Mouse (Mus musculus) MEL (cell line): ENCODE measurements around the gene Grin3b. TPM values are rescaled to one million over a fixed set of nuclear protein-coding genes. Genes with fewer than 3 reads are reported as not detected.

Experiments
- DNase-seq: peaks from one replicate; pipeline ENCODE4 v3.0.0; 2011; ENCODE audit warnings: low read depth, low spot score
- H3K27ac ChIP-seq: 2 replicates; pipeline ENCODE4 v1.5.1; 2012; ENCODE audit warnings: low read depth, mild to moderate bottlenecking, control low read depth, low read length, moderate library complexity; ENCODE audit not compliant: control insufficient read depth
- H3K27me3 ChIP-seq, 2 experiments: fragments of 150-350 bp in 1 of 2; sonication (generic) in 1 of 2; 2 replicates each; pipeline ENCODE4 v1.6.1; 2012; ENCODE audit warnings: low read length in 2 of 2, mild to moderate bottlenecking in 2 of 2, improper control_type of control experiment in 1 of 2, moderate library complexity in 1 of 2; ENCODE audit not compliant: insufficient read depth in 2 of 2, control insufficient read depth in 1 of 2
- H3K36me3 ChIP-seq, 2 experiments: 2 replicates each; pipeline ENCODE4 v1.6.1; 2012 to 2014; ENCODE audit warnings: low read length in 2 of 2, improper control_type of control experiment in 1 of 2, inconsistent platforms in 1 of 2, mild to moderate bottlenecking in 1 of 2; ENCODE audit not compliant: insufficient read depth in 2 of 2, control insufficient read depth in 1 of 2
- H3K4me1 ChIP-seq, 2 experiments: fragments of 150-350 bp in 1 of 2; sonication (generic) in 1 of 2; 2 replicates each; pipeline ENCODE4 v1.6.1; 2012; ENCODE audit warnings: low read length in 2 of 2, improper control_type of control experiment in 1 of 2, mild to moderate bottlenecking in 1 of 2; ENCODE audit not compliant: insufficient read depth in 2 of 2, control insufficient read depth in 1 of 2
- H3K4me3 ChIP-seq, 2 experiments: fragments of 150-350 bp in 1 of 2; sonication (generic) in 1 of 2; 2 replicates each; pipeline ENCODE4 v1.5.1; 2012; ENCODE audit warnings: low read depth in 2 of 2, low read length in 2 of 2, mild to moderate bottlenecking in 2 of 2, moderate library complexity in 2 of 2, control low read depth in 1 of 2, improper control_type of control experiment in 1 of 2; ENCODE audit not compliant: control insufficient read depth in 1 of 2, insufficient read depth in 1 of 2
- H3K79me2 ChIP-seq: 2 replicates; pipeline ENCODE4 v1.6.1; 2012; ENCODE audit warnings: mild to moderate bottlenecking, low read length, moderate library complexity; ENCODE audit not compliant: control insufficient read depth, poor library complexity, insufficient read depth
- H3K9ac ChIP-seq: 2 replicates; pipeline ENCODE4 v1.6.1; 2012; ENCODE audit warnings: low read depth, mild to moderate bottlenecking, control low read depth, low read length, moderate library complexity; ENCODE audit not compliant: control insufficient read depth, poor library complexity, severe bottlenecking
- H3K9me3 ChIP-seq: fragments of 150-350 bp; sonication (generic); replicated peaks from 2 replicates; pipeline ENCODE4 v1.6.1; 2012; ENCODE audit warnings: mild to moderate bottlenecking, low read length, improper control_type of control experiment, moderate library complexity; ENCODE audit not compliant: insufficient read depth
- CHD2 ChIP-seq: IDR thresholded peaks from 2 replicates; pipeline ENCODE4 v1.6.1; 2011; ENCODE audit warnings: low read length, improper control_type of control experiment
- E2F4 ChIP-seq: IDR thresholded peaks from 2 replicates; pipeline ENCODE4 v1.6.1; 2011; ENCODE audit warnings: low read depth, low read length, improper control_type of control experiment, borderline replicate concordance
- ELF1 ChIP-seq: IDR thresholded peaks from 2 replicates; pipeline ENCODE4 v1.6.1; 2014; ENCODE audit warnings: low read depth, mild to moderate bottlenecking, inconsistent platforms, low read length, improper control_type of control experiment, moderate library complexity
- EP300 ChIP-seq, 2 experiments: IDR thresholded peaks; 2 replicates each; pipeline ENCODE4 v1.6.1; 2011; ENCODE audit warnings: improper control_type of control experiment in 2 of 2, low read length in 2 of 2, low read depth in 1 of 2, mild to moderate bottlenecking in 1 of 2
- ETS1 ChIP-seq: IDR thresholded peaks from 2 replicates; pipeline ENCODE4 v1.6.1; 2012; ENCODE audit warnings: low read depth, mild to moderate bottlenecking, inconsistent platforms, low read length, improper control_type of control experiment, moderate library complexity
- GATA1 ChIP-seq: IDR thresholded peaks from 2 replicates; pipeline ENCODE4 v1.6.1; 2011; ENCODE audit warnings: low read depth, low read length, improper control_type of control experiment
- HCFC1 ChIP-seq: IDR thresholded peaks from 2 replicates; pipeline ENCODE4 v1.6.1; 2012; ENCODE audit warnings: low read depth, mild to moderate bottlenecking, inconsistent platforms, low read length, improper control_type of control experiment, moderate library complexity
- JUND ChIP-seq: IDR thresholded peaks from 2 replicates; pipeline ENCODE4 v1.6.1; 2011; ENCODE audit warnings: low read depth, mild to moderate bottlenecking, improper control_type of control experiment, low read length
- MAFK ChIP-seq: IDR thresholded peaks from 2 replicates; pipeline ENCODE4 v1.6.1; 2011; ENCODE audit warnings: low read depth, mild to moderate bottlenecking, low read length, improper control_type of control experiment, borderline replicate concordance
- MAX ChIP-seq: IDR thresholded peaks from 2 replicates; pipeline ENCODE4 v1.6.1; 2011; ENCODE audit warnings: low read length, improper control_type of control experiment
- MAZ ChIP-seq: IDR thresholded peaks from 2 replicates; pipeline ENCODE4 v1.6.1; 2012; ENCODE audit warnings: low read depth, mild to moderate bottlenecking, inconsistent platforms, low read length, improper control_type of control experiment
- MEF2A ChIP-seq: IDR thresholded peaks from 2 replicates; pipeline ENCODE4 v1.6.1; 2014; ENCODE audit warnings: low read depth, mild to moderate bottlenecking, inconsistent platforms, low read length, improper control_type of control experiment; ENCODE audit not compliant: poor library complexity, insufficient replicate concordance, severe bottlenecking; ENCODE audit errors: extremely low read depth
- MXI1 ChIP-seq: IDR thresholded peaks from 2 replicates; pipeline ENCODE4 v1.6.1; 2011; ENCODE audit warnings: mild to moderate bottlenecking, low read depth, low read length, improper control_type of control experiment
- MYC ChIP-seq: IDR thresholded peaks from 2 replicates; pipeline ENCODE4 v1.6.1; 2011; ENCODE audit warnings: low read depth, mild to moderate bottlenecking, low read length, improper control_type of control experiment, moderate library complexity
- NELFE ChIP-seq: IDR thresholded peaks from 2 replicates; pipeline ENCODE4 v1.6.1; 2011; ENCODE audit warnings: low read depth, low read length, improper control_type of control experiment
- POLR2A ChIP-seq, 2 experiments: IDR thresholded peaks; 2 replicates each; pipeline ENCODE4 v1.6.1; 2011 to 2012; ENCODE audit warnings: low read length in 2 of 2, mild to moderate bottlenecking in 2 of 2, control low read depth in 1 of 2, improper control_type of control experiment in 1 of 2, low read depth in 1 of 2, moderate library complexity in 1 of 2; ENCODE audit not compliant: control insufficient read depth in 1 of 2, insufficient read depth in 1 of 2, poor library complexity in 1 of 2
- POLR2AphosphoS2 ChIP-seq: IDR thresholded peaks from 2 replicates; pipeline ENCODE4 v1.6.1; 2011; ENCODE audit warnings: low read length, improper control_type of control experiment
- POLR2AphosphoS5 ChIP-seq: IDR thresholded peaks from 2 replicates; pipeline ENCODE4 v1.6.1; 2012; ENCODE audit warnings: low read depth, borderline replicate concordance, mild to moderate bottlenecking, inconsistent platforms, low read length, moderate library complexity, mixed read lengths
- RCOR1 ChIP-seq: IDR thresholded peaks from 2 replicates; pipeline ENCODE4 v1.6.1; 2012; ENCODE audit warnings: low read depth, mild to moderate bottlenecking, inconsistent platforms, low read length, improper control_type of control experiment
- SIN3A ChIP-seq: IDR thresholded peaks from 2 replicates; pipeline ENCODE4 v1.6.1; 2012; ENCODE audit warnings: low read length, improper control_type of control experiment, inconsistent platforms
- SMC3 ChIP-seq: IDR thresholded peaks from 2 replicates; pipeline ENCODE4 v1.6.1; 2011; ENCODE audit warnings: low read depth, low read length, improper control_type of control experiment
- TAL1 ChIP-seq: IDR thresholded peaks from 2 replicates; pipeline ENCODE4 v1.6.1; 2012; ENCODE audit warnings: mild to moderate bottlenecking, inconsistent platforms, low read length, moderate library complexity, mixed read lengths
- TBP ChIP-seq: IDR thresholded peaks from 2 replicates; pipeline ENCODE4 v1.8.0; 2011; ENCODE audit warnings: low read depth, low read length, improper control_type of control experiment
- TCF12 ChIP-seq: IDR thresholded peaks from 2 replicates; pipeline ENCODE4 v1.6.1; 2014; ENCODE audit warnings: low read depth, mild to moderate bottlenecking, inconsistent platforms, low read length, improper control_type of control experiment, moderate library complexity
- UBTF ChIP-seq: IDR thresholded peaks from 2 replicates; pipeline ENCODE4 v1.6.1; 2012; ENCODE audit warnings: low read depth, mild to moderate bottlenecking, inconsistent platforms, low read length, improper control_type of control experiment, moderate library complexity, borderline replicate concordance; ENCODE audit not compliant: insufficient read depth
- USF1 ChIP-seq: IDR thresholded peaks from 2 replicates; pipeline ENCODE4 v1.6.1; 2014; ENCODE audit warnings: low read depth, mild to moderate bottlenecking, inconsistent platforms, low read length, improper control_type of control experiment, moderate library complexity
- USF2 ChIP-seq, 2 experiments: IDR thresholded peaks; 2 replicates each; pipeline ENCODE4 v1.6.1; 2011 to 2012; ENCODE audit warnings: improper control_type of control experiment in 2 of 2, low read length in 2 of 2, borderline replicate concordance in 1 of 2, inconsistent platforms in 1 of 2, low read depth in 1 of 2, mild to moderate bottlenecking in 1 of 2; ENCODE audit not compliant: insufficient read depth in 1 of 2
- ZC3H11A ChIP-seq: IDR thresholded peaks from 2 replicates; pipeline ENCODE4 v1.6.1; 2012; ENCODE audit warnings: low read depth, mild to moderate bottlenecking, inconsistent platforms, low read length, improper control_type of control experiment
- ZKSCAN1 ChIP-seq: IDR thresholded peaks from 2 replicates; pipeline ENCODE4 v1.6.1; 2012; ENCODE audit warnings: low read depth, mild to moderate bottlenecking, inconsistent platforms, low read length, improper control_type of control experiment, moderate library complexity
- polyA plus RNA-seq, 2 experiments: library from polyadenylated mRNA; stranded (reverse) in 1 of 2; unstranded in 1 of 2; fragments of >175 nt in 1 of 2; fragments of >200 nt in 1 of 2; gene quantifications; 2 replicates each; pipeline versions ENCODE4 v1.2.1 to v1.2.4; 2012; ENCODE audit warnings: low replicate concordance in 2 of 2, low read depth in 1 of 2; ENCODE audit not compliant: insufficient read length in 2 of 2, insufficient read depth in 1 of 2, missing spikeins in 1 of 2
- total RNA-seq: library from RNA; depleted of rRNA; stranded (reverse); fragments of 300-350 nt; gene quantifications from 2 replicates; pipeline ENCODE4 v1.2.3, GENCODE M21; 2012

Grin3b gene
- total and polyA plus RNA-seq, 3 experiments, result 0.42 to 1.1 TPM; not detected in 1

DNA sequence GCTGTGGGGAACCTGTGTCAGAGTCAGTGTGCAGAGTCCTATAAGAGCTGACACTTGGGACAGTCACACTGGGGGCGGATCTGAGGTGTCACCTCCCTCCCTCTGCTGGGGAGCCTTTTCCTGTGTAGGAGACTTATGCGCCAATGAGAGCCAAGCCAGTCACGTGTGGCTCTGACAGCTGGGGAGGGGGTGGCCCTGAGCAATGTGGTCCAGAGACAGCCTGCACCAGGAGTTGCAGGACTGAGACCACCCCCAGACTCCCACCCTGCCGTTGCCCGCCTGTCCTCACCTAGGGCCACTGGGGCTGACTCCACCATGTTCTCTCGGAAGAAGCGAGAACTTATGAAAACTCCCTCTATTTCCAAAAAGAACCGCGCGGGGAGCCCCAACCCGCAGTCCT, 46.0 kb downstream of the Grin3b start, which contains the start of gene Arhgap45 (continued):
- TF ChIP-seq TAL1 (no peak), HCFC1 (peak; percentile 74), MAFK (0 out of 2 replicates have a peak, but pooled peaks have one; percentile 16), MEF2A (no peak), MAZ (peak; percentile 95), MXI1 (peak; percentile 97), JUND (no peak), TCF12 (peak; percentile 34; the same call in 1 of the 2 replicates), MAX (peak; percentile 95)

- TF ChIP-seq POLR2A (IDR thresholded peaks at IDR 0.05; ENCODE audit: control insufficient read depth in 1 of 2, insufficient read depth in 1 of 2, low read depth in 1 of 2, low read length in 2 of 2, poor library complexity in 1 of 2), result 0 out of 4 replicates have a peak, but pooled peaks of 1 of the 2 experiments have one; percentile 10
- no peak for TF ChIP-seq USF1
- no peak for TF ChIP-seq MAX
- TF ChIP-seq, all 39 proteins: peak for 1
- H3K36me3 ChIP-seq, result peaks cover 0 to 11% of the 10 kb centered on the region in 2 experiments; a peak in 3 of 4 replicates
- DNase-seq, result peak; percentile 55
- H3K4me3 ChIP-seq, result peak overlapping the region; percentile 74 to 98
- H3K79me2 ChIP-seq, result peaks cover 12% of the 10 kb centered on the region
- H3K4me1 ChIP-seq, result peaks cover 10 to 19% of the 10 kb centered on the region in 2 experiments
- peak overlapping the region; percentile 84 for H3K9ac ChIP-seq
- H3K27me3 ChIP-seq, result no peaks in the 10 kb centered on the region
- no peaks in the 10 kb centered on the region for H3K9me3 ChIP-seq
- peak overlapping the region; percentile 80 for H3K27ac ChIP-seq
Measured at GRCm38 (mm10) chr10:80016931-80017330, 46.4 kb downstream of the Grin3b start.

DNA sequence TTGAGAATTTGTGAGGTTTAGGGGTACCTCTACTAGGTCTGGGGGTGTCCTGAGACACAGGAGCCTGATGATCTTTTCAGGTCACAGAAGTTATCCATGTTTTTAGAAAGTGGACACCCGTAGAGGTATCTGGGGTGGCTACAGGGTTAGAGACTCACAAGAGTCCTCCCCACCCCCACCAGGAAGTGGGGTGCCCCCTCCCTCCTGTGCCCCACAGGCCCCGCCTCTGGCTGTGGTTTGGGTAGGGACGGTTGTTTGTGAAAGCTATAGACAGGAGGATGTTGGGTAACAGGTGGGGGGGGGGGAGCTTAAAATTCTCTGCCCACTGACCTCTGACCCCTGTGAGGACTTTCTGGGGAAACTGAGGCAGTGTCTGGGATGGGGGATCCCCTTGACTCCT, 46.8 kb downstream of the Grin3b start:
- no peaks in the 10 kb centered on the region for H3K9me3 ChIP-seq
- H3K4me1 ChIP-seq, result peaks cover 10 to 19% of the 10 kb centered on the region in 2 experiments
- H3K27ac ChIP-seq, result peak overlapping the region; percentile 80
- H3K4me3 ChIP-seq, result peak overlapping the region; percentile 74 to 98
- H3K36me3 ChIP-seq, result peaks cover 0 to 11% of the 10 kb centered on the region in 2 experiments; a peak in 3 of 4 replicates
- peak; percentile 80 for DNase-seq
- H3K9ac ChIP-seq, result peak overlapping the region; percentile 84
- H3K79me2 ChIP-seq, result peaks cover 12% of the 10 kb centered on the region
- no peaks in the 10 kb centered on the region for H3K27me3 ChIP-seq
- no peak for TF ChIP-seq UBTF
- TF ChIP-seq EP300 (IDR thresholded peaks at IDR 0.05; ENCODE audit: low read depth in 1 of 2, low read length in 2 of 2), result peak in 1 of 2 experiments; percentile 57; a peak in 1 of 4 replicates
- TF ChIP-seq ELF1, result peak; percentile 94
- peak; percentile 65; the same call in 1 of the 2 replicates for TF ChIP-seq HCFC1
- no peak for TF ChIP-seq MYC
- no peak for TF ChIP-seq POLR2AphosphoS2
- no peak for TF ChIP-seq USF1
- TF ChIP-seq RCOR1, result no peak
- TF ChIP-seq SMC3, result no peak
- 0 out of 2 replicates have a peak, but pooled peaks have one; percentile 62 for TF ChIP-seq ETS1
- no peak for TF ChIP-seq ZKSCAN1
- no peak for TF ChIP-seq ZC3H11A
- TF ChIP-seq NELFE, result no peak; the same call in 1 of the 2 replicates
- 0 out of 2 replicates have a peak, but pooled peaks have one; percentile 16 for TF ChIP-seq MXI1
- peak; percentile 98 for TF ChIP-seq MAZ
- no peak for TF ChIP-seq POLR2AphosphoS5
- TF ChIP-seq TBP, result no peak
- TF ChIP-seq SIN3A, result peak; percentile 48
- TF ChIP-seq USF2 (IDR thresholded peaks at IDR 0.05; ENCODE audit: borderline replicate concordance in 1 of 2, insufficient read depth in 1 of 2, low read depth in 1 of 2, low read length in 2 of 2), result no peak
- peak; percentile 55 for TF ChIP-seq CHD2
- no peak for TF ChIP-seq GATA1
- no peak for TF ChIP-seq E2F4
